Mouse (Mus musculus) mouse embryonic stem cell (cell line): ENCODE results near the gene Prkce.

Experiments used
- in situ Hi-C, 2 experiments: fragments of 300-500 bp; cut with MboI; formaldehyde crosslinking; loops; 1 replicate in 1 of 2; 3 replicates in 1 of 2; pipeline ENCODE4 v1.14.3; 2019 to 2020; ENCODE audit warnings: low sequenced_read_pairs in 2 of 2, low pct_unique_long_range_greater_than_20kb in 1 of 2, mixed read lengths in 1 of 2; ENCODE audit not compliant: unreplicated experiment in 1 of 2

Gene Prkce

DNA sequence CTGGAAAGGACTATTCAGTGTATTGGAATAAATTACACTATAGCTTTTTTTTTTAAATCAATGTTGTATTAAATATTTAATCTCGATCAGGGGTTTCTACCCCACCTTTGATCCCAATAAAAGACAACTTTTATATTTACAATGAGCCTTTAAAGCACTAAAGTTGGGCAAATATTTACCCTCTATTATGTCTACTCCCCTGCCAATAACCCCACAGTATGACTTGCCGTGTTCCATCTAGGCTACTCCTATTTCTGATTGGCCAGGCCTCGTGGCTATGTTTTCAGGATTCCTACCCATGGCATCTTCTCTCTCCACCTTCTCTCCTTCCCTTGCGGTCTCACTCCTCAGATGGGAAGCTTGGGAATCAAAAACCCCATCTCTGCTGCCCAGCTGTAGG lies 108.8 kb downstream of the Prkce start:
- in situ Hi-C loops: no loop called here

DNA sequence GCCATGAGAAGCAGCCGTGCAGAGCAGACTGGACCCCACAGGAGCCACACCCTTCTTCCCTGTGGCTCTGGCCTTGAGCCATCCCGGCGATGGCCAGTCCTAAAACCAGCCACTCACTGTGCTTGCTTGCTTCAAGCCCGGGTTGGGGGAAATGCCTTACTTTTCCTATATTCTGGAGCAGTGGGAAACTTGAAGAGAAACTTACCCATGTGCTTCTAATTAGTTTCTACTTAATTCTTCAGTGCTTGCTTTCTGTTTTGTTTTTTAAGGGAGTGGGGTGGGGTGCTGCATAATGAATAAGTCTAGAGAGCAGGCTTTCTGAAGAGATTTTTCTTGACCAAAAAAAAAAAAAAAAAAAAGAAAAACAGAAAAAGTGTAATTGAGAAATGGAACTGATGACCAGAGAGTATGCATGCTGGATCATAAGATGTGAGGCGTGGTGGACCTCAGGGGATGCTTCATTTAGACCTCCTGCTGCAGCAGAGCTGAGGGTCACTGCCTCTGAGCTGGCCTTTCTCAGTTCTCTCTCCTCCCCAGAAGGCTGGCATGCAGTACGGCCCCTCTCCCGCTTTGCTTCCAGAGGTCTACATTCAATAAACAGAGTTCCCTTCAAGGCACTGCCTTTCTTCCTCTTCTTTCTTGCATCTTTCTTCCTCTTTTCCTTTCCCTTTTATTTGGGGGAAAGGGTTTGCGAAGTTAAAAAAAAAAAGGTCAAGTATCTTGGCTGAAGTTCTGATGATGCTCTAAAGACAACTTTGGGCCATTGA lies 109.6 kb downstream of the Prkce start:
- in situ Hi-C loops: no loop called here

DNA sequence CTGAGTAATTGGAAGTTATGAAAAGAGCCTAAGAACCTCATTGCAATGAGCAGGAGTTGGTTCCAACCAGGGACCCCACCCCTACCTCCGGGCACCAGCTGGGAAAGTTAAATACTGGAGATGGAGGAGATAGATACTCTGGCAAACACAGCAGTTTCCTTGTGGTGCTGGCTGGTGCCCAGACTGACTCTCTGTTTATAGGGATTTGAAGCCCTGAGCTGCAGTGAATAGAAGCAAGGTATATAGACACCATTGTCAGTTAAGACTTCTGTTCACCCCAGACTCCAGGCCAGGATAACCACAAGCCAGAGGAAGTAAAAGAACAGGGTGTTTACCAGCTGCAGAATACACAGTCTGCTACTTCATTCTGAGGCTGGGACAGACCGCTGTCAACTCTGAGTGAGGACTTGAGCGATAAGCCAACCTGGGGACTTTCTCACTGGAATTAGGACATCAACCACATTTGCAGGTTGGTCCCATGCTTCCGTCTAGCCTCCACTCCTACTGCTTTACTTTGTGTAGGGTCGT lies 110.5 kb downstream of the Prkce start:
- in situ Hi-C loops: no loop called here

DNA sequence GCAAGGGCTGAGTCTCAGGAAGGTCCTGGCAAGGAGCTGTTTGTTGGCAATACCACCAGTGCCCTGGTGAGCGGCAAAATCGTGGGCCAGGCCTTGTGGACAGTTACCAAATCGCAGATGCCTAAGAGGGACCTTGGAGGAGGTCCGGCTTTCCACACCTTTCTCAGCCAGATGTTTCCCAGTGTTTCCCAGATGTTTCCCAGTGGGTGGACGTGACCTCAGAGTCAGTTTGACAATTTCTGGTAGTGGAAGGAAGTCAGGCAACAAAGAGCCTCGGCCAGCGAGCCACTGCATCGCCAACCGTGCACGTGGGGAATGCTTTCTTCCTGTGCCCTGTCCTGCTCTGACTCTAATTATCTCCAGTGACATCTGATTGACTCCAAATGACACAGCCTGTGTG lies 112.2 kb downstream of the Prkce start:
- in situ Hi-C loops: no loop called here

DNA sequence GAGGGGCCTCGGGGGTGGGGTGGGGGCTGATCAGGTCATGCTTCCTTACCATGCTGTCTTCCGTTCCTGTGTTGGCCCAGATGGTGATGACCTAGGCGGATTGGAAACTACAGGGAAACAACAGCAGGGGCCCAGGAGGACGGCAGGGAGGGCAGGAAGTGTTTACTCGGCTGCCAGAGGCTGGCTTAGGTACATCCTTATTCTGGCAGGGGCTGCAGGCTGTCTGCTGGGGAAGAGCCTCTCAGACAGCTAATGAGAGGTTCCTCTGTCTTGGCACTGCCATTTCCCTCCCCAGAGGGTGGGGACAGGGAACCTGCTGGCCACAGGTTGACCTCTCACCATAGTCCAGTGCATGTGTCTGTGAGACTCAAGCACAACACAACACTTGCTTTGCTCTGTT lies 116.2 kb downstream of the Prkce start:
- in situ Hi-C loops: no loop called here

DNA sequence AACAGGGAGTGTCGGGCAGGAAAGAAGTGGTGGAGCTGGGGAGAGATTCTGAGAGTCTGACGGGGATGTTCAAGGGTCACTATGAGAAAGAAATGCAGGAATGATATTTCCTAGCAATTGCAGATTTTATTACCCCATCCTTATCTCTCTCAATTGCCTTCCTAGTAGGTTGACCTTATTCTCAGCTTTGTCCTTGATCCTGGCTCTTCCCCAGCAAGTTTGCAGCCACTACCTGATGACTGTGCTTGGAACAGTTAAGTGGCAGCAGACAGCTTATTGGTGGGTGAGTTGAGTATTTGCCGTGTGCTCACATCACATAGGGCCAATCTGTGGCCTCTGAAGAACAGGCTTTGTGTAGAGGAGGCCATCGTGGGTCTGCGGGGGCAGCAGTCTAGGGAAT lies 117.5 kb downstream of the Prkce start:
- in situ Hi-C loops: no loop called here

DNA sequence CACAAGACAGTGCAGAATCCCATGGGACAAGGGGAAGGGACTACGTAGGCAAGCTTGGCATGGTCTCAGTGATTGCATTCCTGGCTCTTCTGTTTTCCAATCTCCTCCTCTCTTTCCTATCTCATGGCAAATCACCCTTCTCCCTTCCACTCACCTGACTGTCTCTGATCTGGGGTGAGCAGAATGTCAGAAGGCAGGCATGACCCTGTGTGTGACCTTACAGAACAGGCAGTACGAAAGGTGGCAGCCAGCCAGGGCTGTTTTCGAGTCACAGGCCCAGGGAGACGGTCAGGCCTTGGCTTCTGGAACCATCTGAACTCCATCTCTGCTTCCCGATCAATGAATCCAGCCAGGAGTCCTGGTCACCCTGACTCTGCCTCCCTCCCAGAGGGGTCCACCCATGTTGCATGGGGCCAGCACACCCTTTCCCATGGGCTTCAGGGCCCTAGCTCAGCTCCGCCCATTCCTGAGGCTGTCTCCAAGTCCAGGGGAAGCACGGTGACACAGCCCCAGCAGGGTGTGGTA lies 119.2 kb downstream of the Prkce start:
- in situ Hi-C loops: no loop called here

DNA sequence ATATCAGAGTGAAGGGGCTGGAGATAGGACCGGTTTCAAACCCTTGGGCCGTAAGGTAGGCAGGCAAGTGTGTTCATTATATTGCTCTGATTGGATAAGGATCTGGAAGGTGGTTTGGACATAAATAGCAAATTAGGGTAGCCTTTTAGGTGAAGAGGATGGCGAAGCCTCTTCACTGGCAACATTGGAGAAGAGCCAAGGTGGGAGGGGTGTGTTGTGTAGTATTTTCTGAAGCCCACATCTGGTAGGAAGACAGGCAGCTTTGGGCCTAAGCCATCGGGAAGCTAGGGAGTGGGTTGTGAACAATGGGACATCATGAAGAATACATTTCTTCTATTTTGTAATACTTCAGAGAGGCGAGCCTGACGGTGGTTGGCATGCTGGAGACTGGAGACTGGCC lies 125.1 kb downstream of the Prkce start:
- in situ Hi-C loops: no loop called here

DNA sequence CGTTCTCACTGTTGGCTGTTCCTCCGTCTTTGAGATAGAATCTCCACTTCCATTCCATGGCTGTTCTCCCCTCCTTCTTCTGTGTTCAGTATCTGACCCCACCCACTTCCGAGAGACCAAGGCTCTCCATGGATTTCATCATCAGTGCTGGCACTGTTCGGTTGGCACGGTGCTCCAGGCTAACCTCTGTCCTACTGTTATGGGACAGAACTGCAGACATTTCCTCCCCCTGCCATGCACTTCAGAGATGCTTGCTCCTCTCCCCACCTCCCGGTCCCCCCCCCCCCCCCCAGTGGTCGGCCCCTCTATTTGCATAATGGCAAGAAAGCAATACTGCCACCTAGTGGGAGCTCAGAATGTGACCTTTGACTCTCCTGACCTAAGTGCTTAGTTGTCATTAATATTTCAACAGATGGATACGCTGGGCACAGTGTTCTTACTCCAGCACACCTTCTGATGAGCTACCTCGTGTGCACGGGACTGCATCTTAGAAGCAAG lies 125.7 kb downstream of the Prkce start:
- in situ Hi-C loops: no loop called here

DNA sequence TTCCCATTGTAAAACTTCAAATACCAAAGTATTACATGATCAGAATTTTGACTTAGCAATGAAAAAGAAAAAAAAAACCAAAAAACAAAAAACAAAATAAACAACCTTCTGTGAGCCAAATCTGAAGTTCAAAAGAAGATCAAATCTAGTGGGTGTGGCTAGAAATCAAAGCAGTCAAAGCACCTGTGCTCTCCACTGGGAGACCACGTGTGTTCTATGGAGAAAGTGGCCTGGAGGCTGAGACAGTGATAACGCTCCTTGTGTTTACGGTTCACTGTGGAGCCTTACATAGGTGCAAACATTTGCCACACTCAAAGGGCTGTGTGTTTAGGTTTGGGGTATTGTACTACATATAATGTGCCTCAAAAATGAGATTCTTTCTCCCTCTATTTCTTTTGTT lies 132.0 kb downstream of the Prkce start:
- in situ Hi-C loops: no loop called here

DNA sequence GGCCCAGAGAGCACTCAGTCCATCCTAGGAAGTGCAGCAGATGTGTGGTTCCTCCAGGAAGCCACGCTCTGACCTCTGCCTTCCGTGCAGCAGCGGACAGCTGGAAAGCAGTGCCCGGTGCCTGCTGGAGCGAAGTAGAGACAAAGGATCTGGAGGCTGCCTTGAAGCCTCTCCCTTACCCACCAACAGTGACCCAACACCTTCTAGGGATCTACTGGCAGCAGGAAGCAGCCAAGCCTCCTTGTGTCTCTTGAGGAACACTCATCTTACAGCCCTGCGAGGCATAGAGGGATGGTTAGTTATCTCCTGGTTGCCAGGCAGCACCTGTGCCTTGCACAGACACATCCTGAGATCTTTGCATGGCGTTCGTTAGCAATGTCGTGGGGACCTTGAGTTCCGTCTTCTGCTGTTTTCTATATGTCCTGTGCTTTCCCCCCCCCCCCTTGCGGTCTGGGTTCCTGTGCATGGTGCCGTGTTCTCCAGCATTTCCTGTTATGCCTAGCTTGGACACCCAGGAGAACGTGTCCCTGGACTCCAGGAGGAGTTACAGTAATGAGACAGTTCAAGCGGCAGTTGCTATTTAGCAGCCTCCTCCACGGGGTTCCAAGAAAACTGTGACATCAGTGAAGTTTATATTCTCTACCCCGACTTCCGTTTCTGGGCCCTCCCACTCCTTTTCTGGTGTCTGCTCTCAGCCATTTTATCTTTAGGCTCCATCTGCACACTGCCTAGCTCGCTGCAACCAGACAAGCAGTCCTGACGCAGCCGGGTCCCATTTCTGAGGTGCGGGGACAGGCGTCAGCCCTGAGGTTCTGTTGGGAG lies 133.4 kb downstream of the Prkce start:
- in situ Hi-C loops: no loop called here

DNA sequence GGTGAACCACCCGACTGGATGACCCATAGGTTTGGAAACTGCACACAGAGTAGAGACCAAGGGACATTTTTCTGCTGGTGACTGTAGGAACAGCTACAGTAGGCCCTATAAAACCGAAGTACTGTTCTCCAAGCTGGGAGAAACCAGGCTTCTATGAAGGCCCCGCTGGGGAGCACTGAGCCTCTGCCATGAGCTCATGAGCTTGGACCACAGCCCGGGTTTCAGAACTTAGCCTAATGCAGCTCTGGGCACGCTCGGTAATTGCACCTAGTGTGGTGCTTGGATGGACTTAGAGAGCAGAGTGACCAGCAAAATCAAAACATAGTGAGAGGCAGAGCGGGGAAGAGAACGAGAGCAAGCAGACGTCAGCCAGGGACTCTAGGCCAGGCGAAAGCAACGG lies 134.7 kb downstream of the Prkce start:
- in situ Hi-C loops: no loop called here

DNA sequence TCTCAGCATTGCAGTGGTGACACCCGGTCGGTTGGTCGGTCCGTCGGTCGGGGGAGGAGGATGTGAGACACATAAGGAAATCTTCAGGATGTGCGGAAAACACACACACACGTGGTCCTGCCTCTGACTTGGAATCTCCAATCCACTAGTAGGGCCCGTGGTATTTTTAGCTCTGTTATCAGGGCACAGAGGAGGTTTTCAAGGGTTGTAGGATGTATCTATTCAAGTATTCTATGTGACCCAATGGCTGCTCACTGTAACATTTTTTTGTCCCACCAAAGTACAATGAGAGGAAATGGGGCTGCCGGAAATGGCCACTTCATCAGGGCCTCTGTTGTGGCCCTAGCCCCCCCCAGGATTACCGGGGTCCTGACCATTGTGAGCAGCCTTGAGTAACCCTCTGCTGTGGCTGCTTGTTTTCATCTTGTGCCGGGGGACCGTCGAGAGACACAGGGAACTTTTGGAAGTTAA lies 135.3 kb downstream of the Prkce start:
- in situ Hi-C loops: no loop called here

DNA sequence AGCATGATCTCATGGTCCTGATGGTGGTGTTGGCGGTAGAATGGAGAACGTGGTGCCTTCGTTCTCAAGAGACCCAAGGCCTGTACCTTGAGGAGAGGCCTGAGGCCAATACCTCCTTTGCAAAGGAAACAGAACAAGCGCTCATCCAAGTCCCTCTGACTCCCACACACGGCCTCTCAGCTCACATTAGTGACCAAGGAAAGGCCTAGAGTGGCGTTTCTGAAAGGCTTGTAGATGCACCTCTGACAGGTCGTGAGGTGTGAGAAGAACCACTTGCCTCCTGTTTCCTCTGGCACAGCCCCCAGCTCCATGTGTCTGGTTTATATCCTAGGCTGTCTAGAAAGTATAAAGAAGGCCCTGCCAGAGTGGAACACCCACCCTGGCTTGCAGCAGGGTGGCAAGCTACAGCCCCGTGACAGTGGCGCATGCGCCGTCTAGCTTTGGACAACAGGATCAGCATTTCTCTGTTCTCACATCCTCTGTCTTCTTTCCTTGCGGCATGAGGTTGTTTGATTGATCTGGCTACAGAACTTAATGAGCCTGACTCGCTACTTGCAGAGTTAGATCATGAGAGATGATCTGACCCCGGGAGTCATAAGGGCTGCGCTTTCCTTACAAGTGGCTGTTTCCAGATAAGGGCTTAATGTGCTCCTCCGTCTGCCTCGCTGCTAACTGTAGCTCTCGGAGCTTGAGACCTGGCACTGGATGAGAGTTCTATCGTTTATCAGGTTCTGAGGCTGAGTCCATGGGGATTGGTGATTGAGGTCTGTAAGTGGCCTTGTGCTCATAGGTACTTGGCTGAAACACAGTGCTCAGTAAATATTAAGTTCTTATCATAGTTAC lies 136.0 kb downstream of the Prkce start:
- in situ Hi-C loops: no loop called here

DNA sequence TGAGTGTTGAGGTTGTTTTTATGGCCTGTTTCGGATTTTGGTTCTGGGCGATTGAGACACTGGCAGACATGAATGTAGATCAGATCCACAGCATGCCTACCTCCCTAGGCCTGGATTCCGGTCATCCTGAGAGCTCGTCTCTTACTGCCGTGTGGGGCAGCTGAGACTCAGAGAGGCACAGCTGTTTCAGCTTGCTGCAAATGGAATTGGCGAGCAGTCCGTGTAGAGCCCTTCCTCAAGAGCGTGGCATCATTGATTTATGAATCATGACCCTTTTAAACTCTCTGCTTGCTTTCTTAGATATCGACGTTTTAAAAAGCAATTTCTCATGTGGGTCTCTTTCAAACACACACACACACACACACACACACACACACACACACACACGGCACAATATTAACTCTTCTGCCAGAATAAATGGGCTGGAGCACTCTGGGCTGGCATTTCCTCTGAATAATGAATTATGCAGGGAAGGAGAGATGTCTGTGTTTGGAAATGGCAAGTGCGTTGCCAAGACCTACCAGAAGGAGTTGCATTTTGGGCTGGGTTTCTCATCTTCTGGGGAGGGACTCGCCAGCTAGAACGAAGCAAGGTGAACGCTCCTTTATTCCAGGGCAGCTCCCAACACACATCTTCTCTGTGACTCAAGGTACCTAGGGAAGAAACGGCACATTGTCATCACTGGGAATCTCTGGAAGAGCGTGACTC lies 137.5 kb downstream of the Prkce start:
- in situ Hi-C loops: no loop called here

DNA sequence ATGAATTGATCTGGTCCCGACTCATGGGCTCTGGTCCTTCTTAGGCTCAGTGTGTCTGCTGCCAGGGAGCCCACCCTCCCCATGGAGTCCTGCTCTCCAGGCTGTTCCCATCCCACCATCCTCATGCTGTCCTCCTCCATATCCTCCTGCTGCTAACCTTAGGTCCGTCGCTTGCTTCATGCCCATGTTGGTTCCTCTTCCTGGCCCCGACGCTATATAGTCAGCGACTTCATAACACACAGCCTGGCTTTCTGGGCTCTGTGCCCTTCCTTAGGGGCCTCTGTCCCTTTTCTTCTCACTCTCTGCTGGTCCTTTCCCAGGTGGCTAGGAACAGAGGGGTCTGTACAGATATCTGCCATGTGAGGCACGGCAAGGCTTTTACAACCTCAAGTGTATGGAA lies 138.6 kb downstream of the Prkce start:
- in situ Hi-C loops: no loop called here

DNA sequence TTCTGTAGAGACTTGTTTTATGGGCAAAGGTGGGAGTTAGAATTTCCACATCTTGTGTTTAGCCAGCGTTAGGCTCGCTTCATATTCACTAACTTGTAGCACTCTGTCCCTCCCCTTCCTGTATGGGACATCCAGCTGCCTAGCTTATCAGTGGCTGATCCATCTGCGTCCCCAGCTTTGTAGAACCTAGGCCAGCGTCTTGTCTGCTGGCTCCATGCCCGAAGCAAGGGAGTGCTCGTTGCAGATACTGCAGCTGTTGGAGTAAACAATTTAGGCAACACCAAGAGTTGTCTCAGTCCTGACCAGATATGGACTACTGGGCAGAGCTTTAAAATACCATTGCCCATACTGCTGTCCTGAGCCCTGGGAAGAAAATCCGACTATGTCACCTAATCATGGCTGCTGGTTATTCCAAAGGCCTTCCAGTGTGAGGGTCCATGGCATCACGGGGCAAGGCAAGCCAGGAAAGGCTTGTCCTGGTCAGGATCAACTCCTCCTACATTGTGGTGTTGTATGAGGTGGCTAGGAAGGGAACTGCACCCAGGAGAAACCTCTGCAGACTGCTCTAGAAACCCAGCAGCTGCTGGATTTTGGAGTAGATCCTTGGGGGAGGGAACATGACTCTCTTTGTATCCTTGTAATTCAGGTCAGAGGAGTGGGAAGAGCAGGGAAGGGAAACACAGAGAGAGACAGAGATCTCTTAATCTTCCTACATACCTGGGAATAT lies 146.0 kb downstream of the Prkce start:
- in situ Hi-C loops: no loop called here
